Mouse (Mus musculus) urinary bladder, postnatal 14 days (tissue): ENCODE data around the gene Kidins220.
A peak's percentile ranks its signal among the peaks of the same experiment; 100 is the strongest.

Experiments
- DNase-seq: peaks from one replicate; pipeline ENCODE4 v3.0.0; 2021; ENCODE audit warnings: low spot score

Kidins220 gene

GRCm38 (mm10) chr12:25092751-25093211, 118.1 kb downstream of the Kidins220 start:
- DNase-seq = peak; percentile 80

GRCm38 (mm10) chr12:25093241-25093774, 118.6 kb downstream of the Kidins220 start:
- no peak for DNase-seq

- peak; percentile 33 for DNase-seq
These were observed 120.1 kb downstream of the Kidins220 start for GRCm38 (mm10) chr12:25094621-25095521.

GRCm38 (mm10) chr12:25095538-25095937, 120.8 kb downstream of the Kidins220 start:
- DNase-seq = no peak

GRCm38 (mm10) chr12:25095974-25096639, 121.4 kb downstream of the Kidins220 start:
- peak; percentile 98 for DNase-seq

- no peak for DNase-seq
These were observed 121.9 kb downstream of the Kidins220 start for GRCm38 (mm10) chr12:25096640-25097051.

GRCm38 (mm10) chr12:25097052-25097209, 122.2 kb downstream of the Kidins220 start, which contains the start of gene Id2:
Id2 (minus strand) TSS chr12:25097140.
- DNase-seq = no peak

- peak; percentile 55 for DNase-seq
These were observed 122.8 kb downstream of the Kidins220 start for GRCm38 (mm10) chr12:25097210-25098160.

- DNase-seq = no peak
These were observed 123.4 kb downstream of the Kidins220 start for GRCm38 (mm10) chr12:25098161-25098550.

- DNase-seq = peak; percentile 95
These were observed 124.0 kb downstream of the Kidins220 start for GRCm38 (mm10) chr12:25098561-25099312.

GRCm38 (mm10) chr12:25099313-25099562, 124.5 kb downstream of the Kidins220 start:
- DNase-seq = peak; percentile 52

GRCm38 (mm10) chr12:25099563-25100408, 125.1 kb downstream of the Kidins220 start:
- peak; percentile 55 for DNase-seq

GRCm38 (mm10) chr12:25100411-25101217, 125.9 kb downstream of the Kidins220 start:
- peak; percentile 63 for DNase-seq

GRCm38 (mm10) chr12:25101389-25101788, 126.7 kb downstream of the Kidins220 start:
- peak; percentile 49 for DNase-seq

GRCm38 (mm10) chr12:25103911-25104310, 129.2 kb downstream of the Kidins220 start:
- no peak for DNase-seq

- DNase-seq = no peak
These were observed 129.8 kb downstream of the Kidins220 start for GRCm38 (mm10) chr12:25104541-25104940.

GRCm38 (mm10) chr12:25108865-25109264, 134.1 kb downstream of the Kidins220 start:
- no peak for DNase-seq

- peak; percentile 83 for DNase-seq
These were observed 135.4 kb downstream of the Kidins220 start for GRCm38 (mm10) chr12:25109971-25110681.

GRCm38 (mm10) chr12:25110682-25111078, 136.0 kb downstream of the Kidins220 start:
- DNase-seq = no peak
